Mouse (Mus musculus): ENCODE measurements around the gene Gm10770.
"Not testable (repeated sequence)": the region's sequence is repeated elsewhere in the genome, so short reads cannot be mapped to it uniquely, and the experiment has no call there.

Gm10770 gene

GRCm38 (mm10) chr2:150179579-150179978 lies at the start of gene Gm10770:
Gene Gm10770, minus strand, starts transcription at chr2:150179679.
- in situ Hi-C loops (cut with MseI, MboI): not testable (repeated sequence)

DNA sequence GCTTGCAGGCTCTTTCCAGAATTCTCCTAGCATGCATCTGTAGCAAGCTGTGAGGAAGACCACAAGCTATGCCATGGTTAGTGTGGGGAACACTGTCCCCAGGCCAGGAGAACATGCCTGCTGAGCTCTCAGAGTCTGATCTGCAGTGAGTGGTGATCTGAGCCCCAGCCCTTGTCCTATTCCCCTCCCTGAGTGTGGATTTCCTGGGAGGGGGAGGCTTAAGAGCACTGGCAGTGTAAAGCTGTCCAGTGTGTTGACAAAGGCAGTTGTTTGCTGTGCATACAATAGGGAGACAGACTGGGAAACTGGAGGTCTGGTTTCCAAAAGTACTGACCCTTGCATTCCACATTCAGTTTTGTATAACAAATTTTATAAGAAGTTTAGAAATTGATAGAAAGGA lies 43.8 kb upstream of the Gm10770 start:
- in situ Hi-C loops (cut with MseI, MboI): not testable (repeated sequence)

- in situ Hi-C loops (cut with MseI, MboI): loop anchor here in 1 of 2 experiments (5.0 kb wide), 1 partner anchor 234 kb away; the partner anchor contains the start of gene Zfp442
These were observed 38.9 kb upstream of the Gm10770 start for GRCm38 (mm10) chr2:150218363-150218725.

DNA sequence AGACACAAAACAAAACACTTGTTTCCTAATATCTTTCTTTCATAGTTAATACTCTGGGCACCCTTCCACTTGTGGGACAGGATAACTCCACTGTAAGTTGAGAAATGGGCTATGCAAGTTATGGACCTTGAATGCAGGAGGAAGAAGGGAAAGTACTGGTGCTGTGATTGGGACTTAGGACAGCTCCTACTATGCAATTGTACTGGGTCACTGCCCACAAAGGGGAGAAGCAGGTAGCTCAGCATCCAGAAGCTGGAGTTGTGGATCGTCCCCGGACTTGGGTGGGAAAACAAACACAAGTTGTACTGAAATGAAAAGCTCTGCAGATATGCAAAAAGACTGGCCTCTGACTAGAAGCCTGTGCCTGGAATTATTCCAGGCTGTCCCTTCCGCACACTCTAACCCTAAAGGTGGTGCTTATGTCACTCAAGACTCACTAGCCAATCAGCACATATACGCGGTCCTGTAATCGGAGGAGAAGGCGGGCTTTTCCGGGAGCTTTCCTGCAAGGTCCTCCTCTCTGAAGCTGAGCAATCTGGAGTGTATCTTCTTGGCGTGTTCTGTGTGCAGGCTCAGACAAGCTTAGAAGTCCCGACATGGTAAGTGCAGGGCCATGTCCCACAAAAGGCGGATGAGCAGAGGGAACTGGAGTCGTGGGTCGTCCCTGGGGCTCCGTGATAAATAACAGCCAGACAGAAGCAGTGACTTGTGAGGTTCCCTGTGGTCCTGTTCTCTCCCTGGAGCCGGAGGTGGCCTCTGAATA lies 38.3 kb upstream of the Gm10770 start, which contains the start of gene Zfp937:
TSS of gene Zfp937 (plus strand) at position 474 of the 763 bp plus-strand sequence.
- in situ Hi-C loops (cut with MseI, MboI): loop anchor here in 1 of 2 experiments (5.0 kb wide), 1 partner anchor 235 kb away; the partner anchor contains the start of gene Zfp442

DNA sequence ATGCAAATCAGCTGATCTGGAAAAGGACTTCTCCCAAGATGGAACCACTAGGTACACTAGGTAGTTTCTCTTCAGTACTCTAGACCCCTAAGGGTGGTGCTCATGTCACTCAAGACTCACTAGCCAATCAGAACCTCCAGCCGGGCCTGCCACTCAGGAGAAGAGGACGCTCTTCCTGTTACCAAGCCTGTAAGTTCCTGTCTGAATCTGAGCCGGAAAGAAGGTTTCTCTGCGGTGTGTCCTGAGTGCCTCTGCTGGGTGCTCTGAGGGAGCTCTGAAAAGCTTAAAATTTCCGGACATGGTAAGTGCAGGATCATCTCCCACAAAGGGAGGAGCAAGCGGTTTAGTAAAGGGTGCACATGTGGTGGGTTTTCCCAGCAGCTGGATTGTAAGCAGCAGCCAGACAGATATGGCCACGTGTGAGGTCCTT lies 2.1 kb upstream of the Gm10770 start, which contains the start of gene Gm14139:
TSS of gene Gm14139 (plus strand) at position 186 of the 430 bp plus-strand sequence.
- in situ Hi-C loops (cut with MseI, MboI): not testable (repeated sequence)

GRCm38 (mm10) chr2:150181046-150181445 lies 1.6 kb upstream of the Gm10770 start:
- in situ Hi-C loops (cut with MseI, MboI): not testable (repeated sequence)

DNA sequence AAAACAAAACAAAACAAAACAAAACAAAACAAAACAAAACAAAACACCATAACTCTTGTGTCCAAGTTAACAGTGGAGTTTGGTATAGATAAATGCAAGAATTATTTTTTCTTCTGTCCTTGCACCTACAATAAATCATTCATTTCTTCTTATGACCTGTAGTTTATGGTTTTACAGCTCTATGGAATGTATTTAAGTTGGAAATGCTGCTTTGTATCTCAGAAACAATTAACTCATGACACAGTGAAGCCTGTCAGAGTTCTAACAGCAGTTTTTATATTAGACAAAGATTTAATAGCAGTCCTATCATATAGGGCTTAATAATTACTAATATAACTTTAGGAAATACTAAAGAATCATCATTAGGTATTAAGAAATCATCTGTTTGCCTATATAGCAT lies 5.6 kb downstream of the Gm10770 start:
- in situ Hi-C loops (cut with MseI, MboI): no loop called here

- in situ Hi-C loops (cut with MseI, MboI): no loop called here
These were observed 12.8 kb downstream of the Gm10770 start for GRCm38 (mm10) chr2:150166703-150167102.

- in situ Hi-C loops (cut with MseI, MboI): no loop called here
These were observed 43.0 kb downstream of the Gm10770 start, which contains the start of gene Zfp120 for GRCm38 (mm10) chr2:150136435-150136897. Gene Zfp120, minus strand, starts transcription at chr2:150136708.

- in situ Hi-C loops (cut with MseI, MboI): no loop called here
These were observed 46.7 kb downstream of the Gm10770 start for GRCm38 (mm10) chr2:150132773-150133172.

DNA sequence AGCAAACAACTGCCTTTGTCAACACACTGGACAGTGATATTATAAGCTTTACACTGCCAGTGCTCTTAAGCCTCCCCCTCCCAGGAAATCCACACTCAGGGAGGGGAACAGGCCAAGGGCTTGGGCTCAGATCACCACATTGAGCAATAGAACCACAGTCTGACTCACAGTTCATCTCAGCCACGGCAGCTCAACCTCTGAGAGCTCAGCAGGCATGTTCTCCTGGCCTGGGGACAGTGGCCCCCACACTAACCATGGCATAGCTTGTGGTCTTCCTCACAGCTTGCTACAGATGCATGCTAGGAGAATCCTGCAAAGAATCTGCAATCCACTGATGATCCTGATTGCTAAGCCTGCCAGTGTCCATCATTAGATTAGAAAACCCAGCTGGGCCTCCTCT lies 47.5 kb downstream of the Gm10770 start:
- in situ Hi-C loops (cut with MseI, MboI): not testable (repeated sequence)

Measured in mouse trophoblast stem cell (cell line).